Mouse (Mus musculus) liver, adult 2 months (tissue): ENCODE results near the gene Adamts14. TPM values are rescaled to one million over a fixed set of nuclear protein-coding genes. Genes with fewer than 3 reads are reported as not detected.

ENCODE experiments used
- DNase-seq: peaks from one replicate; pipeline ENCODE4 v3.0.0-alpha.2; 2011; ENCODE audit warnings: low read depth, low spot score; ENCODE audit errors: extremely low read depth
- H3K27ac ChIP-seq: fragments of 200-500 bp; replicated peaks from 2 replicates; pipeline ENCODE4 v1.5.1; 2012; ENCODE audit warnings: low read depth, mild to moderate bottlenecking, control low read depth, inconsistent platforms, low read length; ENCODE audit not compliant: insufficient read depth
- H3K27me3 ChIP-seq: fragments of 200-500 bp; 2 replicates; pipeline ENCODE4 v1.6.1; 2012; ENCODE audit warnings: mild to moderate bottlenecking, moderate library complexity, low read length, inconsistent platforms; ENCODE audit not compliant: control insufficient read depth, insufficient read depth
- H3K36me3 ChIP-seq: fragments of 200-500 bp; 2 replicates; pipeline ENCODE4 v1.6.1; 2012; ENCODE audit warnings: low read length, inconsistent platforms; ENCODE audit not compliant: control insufficient read depth, insufficient read depth
- H3K4me1 ChIP-seq: fragments of 200-500 bp; 2 replicates; pipeline ENCODE4 v1.6.1; 2011; ENCODE audit warnings: low read length; ENCODE audit not compliant: control insufficient read depth, insufficient read depth
- H3K4me3 ChIP-seq: fragments of 200-500 bp; 2 replicates; pipeline ENCODE4 v1.5.1; 2011; ENCODE audit warnings: low read depth, mild to moderate bottlenecking, control low read depth, low read length, moderate library complexity; ENCODE audit not compliant: insufficient read depth
- H3K79me2 ChIP-seq: fragments of 200-500 bp; 2 replicates; pipeline ENCODE4 v1.6.1; 2012; ENCODE audit warnings: inconsistent platforms, mild to moderate bottlenecking, low read length, moderate library complexity; ENCODE audit not compliant: control insufficient read depth, insufficient read depth
- H3K9ac ChIP-seq: fragments of 200-500 bp; 2 replicates; pipeline ENCODE4 v1.6.1; 2012; ENCODE audit warnings: low read depth, mild to moderate bottlenecking, control low read depth, inconsistent platforms, low read length
- CTCF ChIP-seq: fragments of 200-500 bp; IDR thresholded peaks from 2 replicates; pipeline ENCODE4 v1.5.1; 2011; ENCODE audit warnings: low read depth, low read length, control low read depth
- POLR2A ChIP-seq: fragments of 200-500 bp; IDR thresholded peaks from 2 replicates; pipeline ENCODE4 v1.6.1; 2011; ENCODE audit warnings: low read length, control low read depth; ENCODE audit not compliant: insufficient read depth; ENCODE audit errors: extremely low read depth
- WGBS: fragments of 180-500 bp; shearing (Covaris S2); methylation state at CpG from one replicate; pipeline ENCODE4 v1.1.7; 2018; 5-methylcytosine and 5-hydroxymethylcytosine counted together
- polyA plus RNA-seq: library from polyadenylated mRNA; depleted of rRNA; stranded (reverse); fragments of >200 nt; gene quantifications from 2 replicates; pipeline ENCODE4 v1.2.3, GENCODE M21; 2012
- total RNA-seq: library from RNA; depleted of rRNA; stranded (reverse); fragments of >200 nt; gene quantifications from 2 replicates; pipeline ENCODE4 v1.2.3, GENCODE M21; 2014

The Adamts14 gene
- total and polyA plus RNA-seq, 2 experiments, result 0.55 to 0.61 TPM

DNA sequence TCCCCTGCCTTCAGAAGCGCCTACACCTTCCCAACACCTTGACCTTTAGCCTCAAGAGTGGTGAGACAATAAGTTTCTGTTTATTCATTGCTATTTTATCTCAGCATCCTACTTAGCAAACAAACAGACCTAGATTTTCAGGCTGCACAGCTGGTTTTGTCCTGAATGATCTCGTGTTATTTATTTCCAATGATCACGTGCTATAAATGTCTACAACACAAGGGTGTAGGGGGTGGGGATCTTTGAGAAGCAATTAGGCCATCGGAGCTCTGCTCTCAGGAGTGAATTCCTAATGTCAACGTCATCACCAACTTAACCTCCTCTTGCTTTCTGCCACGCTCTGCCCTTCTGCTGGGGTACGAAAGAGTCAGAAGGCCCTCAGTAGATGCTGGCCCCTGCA, 113.1 kb downstream of the Adamts14 start:
- Histone ChIP-seq H3K27ac (no peak overlapping the region), H3K27me3 (no peaks in the 10 kb centered on the region)
- WGBS, result 64% methylated on average over 7 of the region's 7 CpGs

GRCm38 (mm10) chr10:61158594-61158993, 114.6 kb downstream of the Adamts14 start:
- Histone ChIP-seq H3K9ac (no peak overlapping the region), H3K36me3 (no peaks in the 10 kb centered on the region), H3K4me3 (no peak overlapping the region), H3K4me1 (peaks cover 3% of the 10 kb centered on the region; the same call in 1 of the 2 replicates), H3K27ac (no peak overlapping the region), H3K27me3 (no peaks in the 10 kb centered on the region), H3K79me2 (no peaks in the 10 kb centered on the region)
- DNase-seq, result no peak
- TF ChIP-seq POLR2A, result no peak
- no peak for TF ChIP-seq CTCF
- WGBS, result 48% methylated on average over 3 of the region's 3 CpGs

More for the DNA sequence above, 113.1 kb downstream of the Adamts14 start:
- peaks cover 3% of the 10 kb centered on the region; the same call in 1 of the 2 replicates for H3K4me1 ChIP-seq
- no peak for DNase-seq
- no peaks in the 10 kb centered on the region for H3K79me2 ChIP-seq
- no peak overlapping the region for H3K4me3 ChIP-seq
- H3K36me3 ChIP-seq, result no peaks in the 10 kb centered on the region
- TF ChIP-seq CTCF (no peak), POLR2A (no peak)
- no peak overlapping the region for H3K9ac ChIP-seq

DNA sequence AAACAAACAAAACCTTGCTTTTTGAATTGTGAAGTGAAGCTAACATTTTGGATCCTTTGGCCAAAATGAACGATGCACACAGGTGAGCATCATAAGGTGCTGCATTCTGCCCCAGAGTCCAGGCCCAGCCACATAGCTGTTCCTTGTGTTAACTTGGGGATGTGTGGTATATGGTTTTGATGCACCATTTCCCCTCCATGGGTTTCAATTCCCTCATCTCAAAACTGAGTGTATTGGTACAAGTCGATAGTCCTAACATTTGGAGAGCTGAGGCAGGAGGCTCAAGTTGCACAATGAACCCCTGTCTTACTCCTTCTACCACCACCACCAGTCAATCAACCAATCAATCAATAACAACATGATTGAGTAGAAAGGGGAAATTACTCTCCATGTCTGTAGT, 116.8 kb downstream of the Adamts14 start:
- Histone ChIP-seq H3K36me3 (no peaks in the 10 kb centered on the region), H3K4me3 (no peak overlapping the region), H3K9ac (no peak overlapping the region), H3K27me3 (no peaks in the 10 kb centered on the region), H3K27ac (no peak overlapping the region), H3K4me1 (peaks cover 3% of the 10 kb centered on the region; the same call in 1 of the 2 replicates), H3K79me2 (no peaks in the 10 kb centered on the region)
- DNase-seq, result no peak
- no peak for TF ChIP-seq CTCF
- no peak for TF ChIP-seq POLR2A
- 87% methylated on average over 2 of the region's 2 CpGs for WGBS

- Histone ChIP-seq H3K36me3 (no peaks in the 10 kb centered on the region), H3K79me2 (no peaks in the 10 kb centered on the region), H3K9ac (no peak overlapping the region), H3K27me3 (no peaks in the 10 kb centered on the region), H3K4me3 (no peak overlapping the region), H3K27ac (no peak overlapping the region), H3K4me1 (peaks cover 3% of the 10 kb centered on the region; the same call in 1 of the 2 replicates)
- WGBS, result 79% methylated on average over 3 of the region's 3 CpGs
- no peak for DNase-seq
- TF ChIP-seq CTCF, result no peak
- TF ChIP-seq POLR2A, result no peak
Observed at GRCm38 (mm10) chr10:61155611-61156010, 117.6 kb downstream of the Adamts14 start.

DNA sequence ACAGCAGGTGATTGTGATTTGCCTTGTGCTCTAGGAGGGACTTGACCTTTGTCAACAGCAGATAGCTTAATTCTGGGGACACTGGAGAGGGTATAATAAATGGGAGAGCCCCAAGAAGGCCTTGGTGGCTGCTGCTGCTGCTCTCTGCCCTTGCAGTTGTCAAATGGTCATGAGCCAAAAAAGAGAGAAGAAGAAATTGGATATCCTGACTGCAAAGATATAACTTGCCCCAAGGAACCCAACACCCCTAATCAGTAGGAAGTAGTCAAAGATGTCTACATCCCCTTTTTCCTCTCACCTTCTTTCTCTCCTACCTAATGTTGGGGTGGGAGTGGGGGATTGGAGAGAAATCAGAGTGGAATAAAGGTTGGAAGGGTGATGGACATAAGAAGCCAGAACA, 121.1 kb downstream of the Adamts14 start:
- TF ChIP-seq CTCF, result no peak
- TF ChIP-seq POLR2A, result no peak
- Histone ChIP-seq H3K27ac (no peak overlapping the region), H3K27me3 (no peaks in the 10 kb centered on the region), H3K36me3 (no peaks in the 10 kb centered on the region), H3K9ac (no peak overlapping the region), H3K79me2 (peaks cover 2% of the 10 kb centered on the region; the same call in 1 of the 2 replicates), H3K4me3 (no peak overlapping the region), H3K4me1 (peaks cover 3% of the 10 kb centered on the region; the same call in 1 of the 2 replicates)
- DNase-seq, result no peak

GRCm38 (mm10) chr10:61150616-61151015, 122.6 kb downstream of the Adamts14 start:
- Histone ChIP-seq H3K27ac (no peak overlapping the region), H3K27me3 (no peaks in the 10 kb centered on the region)

More at GRCm38 (mm10) chr10:61150616-61151015, 122.6 kb downstream of the Adamts14 start:
- H3K9ac ChIP-seq, result no peak overlapping the region
- H3K4me1 ChIP-seq, result peaks cover 4% of the 10 kb centered on the region
- H3K79me2 ChIP-seq, result peaks cover 9% of the 10 kb centered on the region
- H3K4me3 ChIP-seq, result no peak overlapping the region
- no peak for DNase-seq
- TF ChIP-seq CTCF, result no peak
- TF ChIP-seq POLR2A, result no peak
- 69% methylated on average over 6 of the region's 6 CpGs for WGBS
- H3K36me3 ChIP-seq, result no peaks in the 10 kb centered on the region
